Mouse (Mus musculus): ENCODE measurements around the gene D630039A03Rik.

Gene D630039A03Rik

DNA sequence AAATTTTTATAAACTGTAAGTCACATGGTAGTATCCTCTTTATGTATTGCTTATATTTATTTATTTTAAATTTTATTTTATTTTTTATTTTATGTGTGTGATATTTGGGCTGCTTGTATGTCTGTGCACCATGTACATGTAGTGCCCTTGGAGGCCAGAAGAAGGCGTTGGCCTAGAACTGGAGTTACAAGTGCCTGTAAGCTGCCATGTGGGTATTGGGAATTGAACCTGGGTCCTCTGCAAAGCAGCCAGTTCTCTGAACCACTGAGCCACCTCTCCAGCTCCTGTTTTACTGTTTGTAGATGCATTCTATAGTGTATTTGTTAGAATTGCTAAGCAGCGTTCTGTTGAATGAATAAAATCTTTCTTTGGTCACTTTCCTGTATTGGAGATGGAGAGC is 27.9 kb downstream of the D630039A03Rik start:
- DNase-seq (ENCODE audit: low read depth): no peak

DNA sequence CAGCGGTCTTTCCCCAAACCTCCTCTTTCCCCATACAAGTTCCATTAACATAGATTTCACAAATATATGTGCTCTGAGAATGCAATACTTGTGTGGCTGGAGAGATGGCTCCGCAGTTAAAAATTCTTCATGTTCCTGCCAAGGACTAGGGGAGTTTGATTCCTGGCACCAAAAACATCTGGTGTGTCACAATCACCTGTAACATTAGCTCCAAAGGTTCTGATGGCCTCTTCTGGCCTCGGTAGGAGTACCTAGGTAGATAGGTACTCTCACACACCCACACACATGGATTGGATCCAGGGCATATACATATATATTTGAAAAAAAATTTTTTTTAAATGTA is 29.2 kb downstream of the D630039A03Rik start:
- DNase-seq (ENCODE audit: low read depth): no peak

DNA sequence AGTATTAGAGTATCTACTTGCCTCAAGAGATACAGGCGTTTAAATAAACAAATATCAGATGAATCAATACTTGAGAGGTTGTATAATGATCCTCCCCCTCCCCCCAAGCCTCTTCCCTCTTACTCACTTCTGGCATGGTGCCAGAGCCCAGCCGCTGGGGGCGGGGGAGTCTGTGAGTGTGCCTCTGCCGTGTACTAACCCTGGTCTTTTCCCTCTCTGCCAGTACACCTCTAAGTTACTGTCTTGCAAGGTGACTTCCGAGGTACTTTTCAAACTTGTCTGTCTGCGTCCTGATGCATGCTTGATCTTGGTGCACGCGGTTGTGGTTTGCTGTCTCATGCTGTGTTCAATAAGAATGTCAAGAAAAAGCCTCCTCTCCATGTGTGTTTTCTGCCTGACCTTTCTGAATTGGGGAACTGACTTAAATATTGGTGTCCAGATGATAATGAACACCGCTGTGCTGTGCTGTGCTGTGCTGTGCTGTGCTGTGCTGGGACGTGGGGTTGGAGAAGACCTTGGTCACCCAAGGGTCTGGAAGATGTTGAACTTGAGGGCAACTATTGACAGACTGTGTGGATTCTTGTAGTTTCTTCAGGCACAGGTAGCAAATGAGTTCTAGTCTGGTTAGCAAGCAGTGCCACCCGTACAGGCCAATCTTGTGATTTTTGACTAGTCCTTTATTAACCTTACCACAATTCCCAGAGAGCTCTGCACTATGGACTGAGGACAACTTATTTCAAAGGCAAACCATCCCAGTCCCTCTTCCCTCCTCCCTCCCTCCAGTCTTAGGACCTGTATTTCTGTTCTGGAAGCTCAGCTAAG is 29.8 kb downstream of the D630039A03Rik start:
- no peak for DNase-seq (ENCODE audit: low read depth)

DNA sequence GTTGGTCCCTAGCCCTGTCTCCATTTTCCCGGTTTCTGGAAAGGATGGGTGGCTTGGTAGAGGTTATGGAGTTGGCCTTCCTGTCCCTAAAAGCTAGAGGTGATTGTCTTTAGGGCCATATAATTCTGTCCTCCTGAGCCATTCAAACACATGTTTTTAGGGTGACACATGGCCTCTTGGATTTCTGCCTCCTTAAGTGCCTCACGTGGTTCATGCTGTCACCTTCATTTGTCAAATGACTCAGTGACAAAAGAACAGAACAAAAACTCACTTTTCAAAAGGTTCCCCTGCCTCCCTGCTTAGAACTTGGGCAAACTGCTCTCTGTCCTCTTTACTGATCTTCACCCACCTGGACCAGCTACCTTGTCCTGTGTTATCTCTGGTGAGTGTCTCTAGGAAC is 30.9 kb downstream of the D630039A03Rik start:
- DNase-seq (ENCODE audit: low read depth): no peak

DNA sequence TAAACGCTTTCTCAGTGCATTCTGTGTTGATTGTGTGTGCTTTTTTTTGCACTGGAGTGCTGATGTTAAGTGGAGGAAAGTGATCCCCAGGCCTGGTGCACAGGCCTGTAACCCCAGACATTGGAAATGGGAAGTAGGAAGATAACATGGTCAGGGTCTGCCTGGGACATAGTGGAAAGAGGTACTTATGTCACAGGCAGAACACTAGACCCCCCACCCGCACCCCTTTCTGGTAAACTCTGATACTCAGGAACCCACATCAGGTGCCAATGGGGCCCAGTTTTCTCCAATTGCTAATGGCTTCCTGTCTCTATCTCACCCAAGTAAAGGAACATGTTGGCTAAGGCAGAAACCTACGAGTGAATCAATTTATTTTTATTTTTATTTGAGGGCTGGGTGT is 31.6 kb downstream of the D630039A03Rik start:
- DNase-seq (ENCODE audit: low read depth): no peak

DNA sequence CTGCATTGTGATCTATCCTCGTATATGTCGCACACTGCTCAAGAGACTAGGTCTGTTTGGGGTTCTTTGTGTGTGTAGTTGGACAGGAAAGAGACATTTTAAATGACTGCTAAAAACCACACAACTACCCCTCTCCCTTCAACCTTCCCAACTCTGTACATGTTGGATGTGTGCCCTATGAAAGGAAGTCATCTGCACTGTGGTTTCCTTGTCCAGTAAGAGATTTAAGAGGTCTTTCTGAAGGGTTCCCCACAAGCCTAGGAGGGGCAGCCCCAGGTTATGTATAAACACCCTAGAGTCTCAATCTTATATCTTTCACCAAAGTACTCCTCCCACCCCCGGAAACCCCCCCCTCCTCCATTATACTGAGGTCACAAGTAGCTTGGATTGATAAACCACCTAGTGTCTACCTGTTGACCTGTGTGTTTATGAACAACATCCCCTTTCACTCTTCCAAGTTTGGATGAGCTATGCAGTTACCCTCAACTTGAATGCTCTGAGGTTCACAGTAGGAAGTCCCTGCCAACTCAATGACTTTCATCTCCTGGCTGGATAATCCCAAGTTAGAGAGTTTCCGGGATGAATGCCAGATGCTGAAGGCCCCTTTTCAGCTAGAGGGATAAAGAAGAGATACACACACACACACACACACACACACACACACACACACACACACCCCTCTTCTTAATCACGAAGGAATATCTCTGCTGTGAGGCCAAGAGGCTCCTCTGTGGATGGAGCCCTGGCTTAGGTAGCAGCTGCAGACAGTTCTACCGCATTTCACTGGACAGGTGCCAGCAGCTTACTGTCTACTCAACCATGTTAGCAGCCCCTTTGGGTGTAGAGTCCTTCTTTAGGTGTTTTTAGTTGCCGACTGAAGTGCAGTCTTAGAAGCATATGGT is 32.3 kb downstream of the D630039A03Rik start:
- no peak for DNase-seq (ENCODE audit: low read depth)

DNA sequence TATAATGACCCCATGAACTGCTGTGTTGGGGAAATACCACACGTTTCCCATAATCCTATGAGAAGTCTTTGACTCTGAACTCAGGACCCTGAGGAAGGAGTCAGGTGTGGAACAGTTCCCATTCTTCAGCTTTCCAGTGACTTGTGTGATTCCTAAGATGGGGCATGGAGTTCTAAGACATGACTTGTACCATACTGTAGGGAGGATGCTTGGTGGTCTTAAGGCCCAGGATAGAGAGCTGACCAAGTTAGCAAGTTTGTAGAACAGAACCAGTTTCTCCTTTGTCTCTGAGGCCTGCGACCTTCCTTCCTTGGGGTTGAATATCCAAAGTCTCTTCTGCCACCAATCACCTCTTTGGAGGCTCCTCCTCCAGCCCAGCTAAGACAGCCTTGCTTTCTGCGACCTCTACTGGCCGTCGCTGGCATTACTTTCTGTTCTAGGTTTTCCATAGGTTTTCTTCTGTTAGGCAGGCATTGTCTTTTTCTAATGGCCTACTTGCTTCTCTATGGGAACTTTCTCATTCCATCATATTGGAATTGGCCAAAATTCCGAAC is 36.2 kb downstream of the D630039A03Rik start:
- DNase-seq (ENCODE audit: low read depth): peak; percentile 53

DNA sequence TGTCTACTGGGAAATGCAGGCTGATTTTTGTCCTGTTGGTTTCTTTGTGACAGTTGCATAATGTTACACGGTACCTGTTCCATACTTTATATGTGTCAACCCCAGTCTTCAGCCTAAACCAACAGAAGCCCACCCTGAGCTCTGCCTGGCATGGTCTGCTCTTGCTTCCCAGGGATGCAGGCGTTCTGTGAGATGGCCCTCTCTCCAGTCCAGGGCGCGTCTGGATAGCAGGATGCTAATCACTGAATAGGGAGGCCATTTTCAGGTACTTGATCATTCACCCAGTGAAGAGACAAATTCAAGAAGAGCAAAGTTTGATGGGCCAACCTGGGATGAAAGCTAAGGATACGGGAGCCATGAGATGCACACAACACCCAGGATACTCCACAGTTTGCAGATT is 37.0 kb downstream of the D630039A03Rik start:
- DNase-seq (ENCODE audit: low read depth): no peak

DNA sequence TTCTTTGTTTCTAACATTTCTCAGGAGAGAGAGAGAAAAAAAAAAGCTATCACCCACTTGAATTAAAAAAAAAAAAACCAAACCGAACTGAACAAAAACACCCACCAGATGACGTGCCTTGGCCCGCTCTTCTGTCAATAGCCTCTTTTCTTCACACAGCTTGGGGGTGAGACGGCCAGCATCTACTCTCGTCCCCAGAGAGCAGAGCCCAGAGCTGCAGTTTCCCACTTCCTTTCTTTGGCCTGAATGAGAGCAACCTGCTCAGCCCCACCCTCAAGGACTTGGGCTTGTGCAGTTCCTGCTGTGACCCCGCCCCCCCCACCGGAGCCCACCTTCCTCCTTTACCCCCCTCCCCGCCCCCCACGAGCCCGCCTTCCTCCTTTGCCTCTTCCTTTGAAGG is 48.6 kb downstream of the D630039A03Rik start:
- DNase-seq (ENCODE audit: low read depth): no peak

DNA sequence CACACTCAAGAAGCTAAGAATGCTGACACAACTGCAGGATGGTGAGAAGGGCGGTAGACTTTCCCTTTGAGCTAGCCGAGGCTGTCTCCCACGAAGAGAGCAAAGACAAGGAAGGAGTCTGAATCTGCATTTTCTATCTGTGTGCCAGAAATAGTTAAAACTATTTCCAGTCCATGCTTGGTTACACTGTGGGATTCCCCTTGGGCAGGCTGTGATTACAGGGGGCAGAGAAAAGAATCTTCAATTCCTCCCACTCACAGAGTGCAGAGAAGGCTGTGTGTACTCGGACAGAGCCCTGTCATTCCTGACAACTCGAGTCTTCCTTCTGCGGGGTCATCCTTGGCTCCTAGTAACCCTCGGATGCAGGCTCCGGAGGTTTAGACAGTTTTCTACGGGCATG is 49.1 kb downstream of the D630039A03Rik start:
- no peak for DNase-seq (ENCODE audit: low read depth)

DNA sequence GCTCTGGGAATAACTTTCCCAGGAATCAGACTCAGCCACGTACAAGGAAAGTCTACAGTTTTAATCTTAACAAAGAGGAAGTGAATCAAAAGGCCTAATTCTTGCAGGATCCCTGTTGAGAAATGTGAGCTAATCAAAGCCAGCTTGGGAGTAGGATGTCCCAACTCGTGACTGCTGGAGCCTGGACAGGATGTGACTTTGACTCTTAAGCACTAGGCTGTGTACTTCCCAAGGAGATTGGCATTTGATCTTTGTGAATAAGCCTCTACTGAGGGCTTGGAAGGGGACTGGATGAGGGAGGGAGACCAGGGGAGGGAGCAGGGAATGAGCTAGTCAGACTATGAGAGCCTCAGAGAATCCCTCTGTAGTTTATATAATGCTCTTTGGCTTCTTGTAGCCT is 50.0 kb downstream of the D630039A03Rik start:
- DNase-seq (ENCODE audit: low read depth): no peak

DNA sequence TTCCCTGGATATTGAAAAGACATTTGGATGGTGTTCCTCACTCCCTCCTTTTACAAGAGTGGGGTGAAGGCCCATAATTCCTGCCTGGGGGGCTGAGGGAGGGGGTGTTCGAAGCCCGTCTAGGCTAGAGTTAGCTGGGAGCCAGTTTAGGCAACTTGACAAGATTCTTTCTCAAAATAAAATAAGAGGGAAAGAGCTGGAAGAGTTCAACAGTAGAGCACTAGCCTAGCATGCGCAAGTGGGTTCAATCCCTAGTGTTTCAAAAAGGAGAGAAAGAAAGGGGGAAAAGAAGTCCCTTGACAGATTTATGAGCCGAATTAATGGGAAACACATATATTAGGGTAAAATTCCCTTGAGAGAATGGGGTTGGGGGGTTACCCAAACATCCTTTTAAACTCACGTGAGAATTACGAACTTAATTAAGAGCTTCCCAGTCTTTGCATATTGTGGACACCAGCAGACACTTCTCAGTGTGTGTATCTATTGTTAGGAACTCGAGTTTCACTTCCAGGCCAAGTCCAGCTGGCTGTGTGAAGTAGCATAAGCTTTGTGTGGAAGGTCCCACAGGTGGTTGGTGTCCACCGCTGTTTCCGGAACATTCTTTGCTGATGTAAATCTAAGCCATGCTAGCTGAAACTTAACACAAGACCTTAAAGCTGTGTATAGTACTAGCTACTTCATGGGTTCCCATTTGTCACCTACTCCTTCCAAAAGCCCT is 53.7 kb downstream of the D630039A03Rik start:
- no peak for DNase-seq (ENCODE audit: low read depth)

DNA sequence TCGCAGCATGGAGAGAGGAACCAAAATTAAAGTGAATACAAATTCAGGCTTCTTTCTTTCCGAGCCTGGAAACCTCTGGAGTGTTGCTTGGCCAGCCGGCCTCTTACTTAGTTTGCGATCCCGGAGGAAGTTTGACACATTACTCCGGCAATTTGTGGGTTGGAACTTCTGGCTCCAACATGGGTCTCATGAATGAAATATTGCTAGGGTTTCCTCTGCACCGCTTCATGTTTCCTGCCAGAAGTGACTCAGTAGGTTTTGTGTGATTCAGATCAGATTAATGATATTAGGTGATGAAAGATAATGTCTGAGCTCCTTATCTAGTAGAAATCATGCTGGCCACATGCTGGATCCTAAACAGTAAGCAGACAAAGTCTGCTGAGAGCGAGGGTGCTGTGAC is 54.2 kb downstream of the D630039A03Rik start:
- DNase-seq (ENCODE audit: low read depth): no peak

DNA sequence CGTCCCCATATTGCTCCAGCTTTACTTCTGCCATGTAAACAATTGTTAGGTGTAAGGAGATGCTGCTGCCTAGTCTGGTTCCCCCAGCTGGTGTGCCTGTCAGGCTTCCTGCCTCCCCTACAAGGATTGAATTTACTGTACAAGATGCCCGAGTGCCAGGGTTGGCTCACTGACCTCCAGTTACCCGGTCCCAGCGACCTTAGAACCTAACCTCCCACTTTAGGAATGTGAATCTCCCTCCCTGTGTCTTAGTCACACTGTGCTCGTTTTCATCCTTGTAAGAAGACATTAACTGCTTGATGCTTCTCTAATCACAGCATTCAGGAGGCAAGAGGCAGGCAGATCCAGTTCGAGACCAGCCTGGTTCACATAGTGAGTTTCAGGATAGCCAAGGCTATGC is 54.9 kb downstream of the D630039A03Rik start:
- DNase-seq (ENCODE audit: low read depth): no peak

DNA sequence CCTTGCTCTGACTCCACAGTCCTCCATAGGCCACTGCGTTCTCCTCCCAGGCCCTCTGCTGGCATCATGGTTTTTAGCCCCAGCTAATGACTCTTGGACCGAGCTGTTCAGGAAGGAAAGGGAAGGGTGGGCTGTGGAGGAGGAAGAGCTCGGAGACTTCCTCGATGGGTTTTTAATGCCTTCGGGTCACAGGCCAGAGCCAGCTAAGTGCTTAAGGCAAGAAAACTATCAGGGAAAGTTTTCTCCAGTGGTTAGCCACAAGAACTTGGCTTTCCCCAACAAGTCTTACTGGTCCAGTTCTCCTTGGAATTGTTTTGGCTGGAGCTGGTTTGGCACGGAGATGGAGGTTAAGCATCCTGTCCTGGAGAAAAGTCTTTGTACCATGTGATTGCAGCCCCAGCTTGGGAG is 55.9 kb downstream of the D630039A03Rik start:
- DNase-seq (ENCODE audit: low read depth): no peak

Measured in c-Kit-positive CD71-positive TER-119-negative erythroid progenitor cells, embryonic 14.5 days (primary cell).